Mouse (Mus musculus): ENCODE measurements around the gene Fam131b. TPM values are rescaled to one million over a fixed set of nuclear protein-coding genes. Genes with fewer than 3 reads are reported as not detected.

Gene Fam131b
- polyA plus RNA-seq, 1 experiment from 2014 or later: 4.0 TPM

- Histone ChIP-seq H3K4me2 (no peak overlapping the region), H3K27me3 (no peaks in the 10 kb centered on the region), H3K9ac (no peak overlapping the region), H3K27ac (no peak overlapping the region), H3K4me1 (no peaks in the 10 kb centered on the region), H3K4me3 (no peak overlapping the region), H3K36me3 (ENCODE audit: poor library complexity, severe bottlenecking) (peaks cover 42% of the 10 kb centered on the region), H3K9me3 (replicated peaks) (no peaks in the 10 kb centered on the region)
- ATAC-seq: no peak
- WGBS: 50% methylated on average over 1 of the region's 1 CpGs
Observed at GRCm38 (mm10) chr6:42362497-42362896, 38.1 kb upstream of the Fam131b start.

DNA sequence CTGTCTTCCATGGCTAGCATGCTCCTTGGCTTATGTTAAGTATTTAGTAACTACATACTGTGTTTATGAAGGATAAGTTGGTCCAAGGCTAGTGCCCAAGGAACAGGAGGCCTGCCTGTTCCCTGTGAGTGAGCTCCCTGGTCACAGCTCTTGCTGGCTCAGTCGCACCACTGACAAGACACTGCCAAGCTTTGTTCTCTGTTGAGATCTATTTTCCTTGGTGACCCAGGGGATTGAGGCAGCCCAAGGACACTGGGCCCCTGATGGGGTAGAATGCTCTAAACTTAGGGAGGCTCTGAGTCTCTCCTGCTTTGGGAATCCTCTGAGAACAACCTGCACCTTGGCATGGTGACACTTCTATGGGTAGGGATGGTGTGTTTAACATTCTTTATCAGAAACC, 37.6 kb upstream of the Fam131b start:
- H3K4me3 ChIP-seq: no peak overlapping the region
- no peak overlapping the region for H3K9ac ChIP-seq
- no peaks in the 10 kb centered on the region for H3K9me3 ChIP-seq (replicated peaks)
- H3K36me3 ChIP-seq (ENCODE audit: poor library complexity, severe bottlenecking): peaks cover 46% of the 10 kb centered on the region
- ATAC-seq: no peak
- H3K4me2 ChIP-seq: no peak overlapping the region
- H3K27ac ChIP-seq: no peak overlapping the region
- 77% methylated on average over 1 of the region's 1 CpGs for WGBS
- no peaks in the 10 kb centered on the region for H3K27me3 ChIP-seq
- no peaks in the 10 kb centered on the region for H3K4me1 ChIP-seq

DNA sequence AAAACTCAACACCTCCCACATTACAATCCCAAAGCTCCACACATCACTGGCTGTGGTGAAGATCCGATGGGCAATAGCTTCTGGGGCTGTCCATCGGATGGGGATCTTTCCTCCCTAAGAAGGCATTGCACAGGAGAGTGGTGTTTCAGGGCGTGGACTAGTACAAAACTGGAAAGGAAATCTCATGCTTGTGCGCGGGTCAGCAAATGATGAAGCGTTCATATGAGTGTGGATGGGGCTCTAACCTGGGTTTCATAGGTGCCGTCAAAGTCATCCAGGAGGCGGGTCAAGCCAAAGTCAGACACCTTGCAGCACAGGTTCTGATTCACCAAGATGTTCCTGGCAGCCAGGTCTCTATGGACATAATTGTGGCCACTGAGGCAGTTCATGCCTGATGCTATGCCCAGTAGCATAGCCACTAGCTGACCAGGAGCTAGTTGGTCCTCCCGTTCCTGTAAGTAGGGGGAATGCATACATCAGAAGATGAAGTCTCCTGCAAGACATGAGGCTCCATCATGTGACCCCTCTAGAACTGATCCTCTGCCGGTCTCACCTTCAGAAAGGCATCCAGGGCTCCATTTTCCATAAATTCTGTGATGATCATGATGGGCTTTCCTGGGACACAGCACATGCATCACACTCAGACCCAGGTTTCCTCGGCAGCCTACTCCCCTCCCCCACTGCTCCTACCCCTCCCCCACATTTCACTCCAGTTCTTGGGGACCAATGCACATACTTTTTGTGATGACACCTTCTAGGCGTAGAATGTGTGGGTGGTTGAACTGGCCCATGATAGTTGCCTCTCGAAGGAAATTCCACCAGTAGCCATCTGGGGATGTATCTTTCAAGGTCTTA, 36.8 kb upstream of the Fam131b start:
- Histone ChIP-seq H3K9me3 (replicated peaks) (no peaks in the 10 kb centered on the region), H3K27me3 (no peaks in the 10 kb centered on the region), H3K36me3 (ENCODE audit: poor library complexity, severe bottlenecking) (peaks cover 54% of the 10 kb centered on the region), H3K4me3 (no peak overlapping the region), H3K4me1 (no peaks in the 10 kb centered on the region), H3K4me2 (no peak overlapping the region), H3K27ac (no peak overlapping the region), H3K9ac (no peak overlapping the region)
- 96% methylated on average over 13 of the region's 13 CpGs for WGBS
- no peak for ATAC-seq

- 92% methylated on average over 6 of the region's 6 CpGs for WGBS
- H3K4me1 ChIP-seq: no peaks in the 10 kb centered on the region
- H3K27ac ChIP-seq: no peak overlapping the region
- H3K9ac ChIP-seq: no peak overlapping the region
- no peak for ATAC-seq
- no peaks in the 10 kb centered on the region for H3K27me3 ChIP-seq
- H3K9me3 ChIP-seq (replicated peaks): no peaks in the 10 kb centered on the region
- H3K4me3 ChIP-seq: no peak overlapping the region
- no peak overlapping the region for H3K4me2 ChIP-seq
- peaks cover 60% of the 10 kb centered on the region for H3K36me3 ChIP-seq (ENCODE audit: poor library complexity, severe bottlenecking)
Observed at GRCm38 (mm10) chr6:42360231-42360840, 35.9 kb upstream of the Fam131b start.

DNA sequence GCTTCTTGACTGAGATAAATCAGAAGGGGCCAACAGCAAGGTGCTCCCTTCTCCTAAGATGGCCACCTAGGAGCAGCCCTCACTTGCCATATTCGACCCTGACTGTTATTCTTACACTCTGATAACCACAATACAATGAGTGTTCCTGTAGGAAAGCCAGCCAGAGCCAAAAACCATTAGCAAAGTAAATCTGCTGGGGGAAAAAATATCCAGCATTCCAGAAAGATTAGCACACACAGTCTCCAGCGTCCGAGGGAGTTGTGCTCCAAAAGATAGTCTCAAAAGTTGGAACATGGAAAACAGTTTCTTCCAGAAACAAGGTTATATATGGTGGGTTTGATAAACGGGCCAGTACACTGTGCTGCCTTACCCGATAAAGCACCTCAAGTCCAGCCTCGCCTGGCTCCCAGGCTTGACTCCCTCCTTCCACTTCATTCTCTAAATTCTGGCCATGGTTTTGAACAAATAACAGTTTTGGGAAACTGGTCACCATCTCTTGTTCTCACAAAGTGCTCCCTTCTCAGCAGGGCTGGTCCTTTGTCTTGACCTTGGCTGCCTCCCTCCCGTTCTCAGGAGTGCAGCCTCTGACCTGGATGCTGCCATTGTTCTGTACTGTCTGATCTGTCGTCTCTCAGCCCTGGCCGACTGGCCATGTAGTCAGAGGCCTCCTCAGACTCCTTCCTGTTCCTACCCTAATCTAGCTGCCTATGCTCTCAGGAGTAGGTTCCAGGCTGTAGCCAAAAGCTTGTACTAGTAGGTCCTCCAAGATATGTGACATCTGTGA, 35.1 kb upstream of the Fam131b start:
- Histone ChIP-seq H3K4me2 (no peak overlapping the region), H3K27ac (no peak overlapping the region), H3K9me3 (replicated peaks) (no peaks in the 10 kb centered on the region), H3K27me3 (no peaks in the 10 kb centered on the region), H3K4me1 (peaks cover 5% of the 10 kb centered on the region), H3K4me3 (no peak overlapping the region), H3K36me3 (ENCODE audit: poor library complexity, severe bottlenecking) (peaks cover 64% of the 10 kb centered on the region), H3K9ac (no peak overlapping the region)
- ATAC-seq: no peak
- WGBS: 76% methylated on average over 9 of the region's 9 CpGs

GRCm38 (mm10) chr6:42358901-42359300, 34.5 kb upstream of the Fam131b start:
- 93% methylated on average over 12 of the region's 12 CpGs for WGBS

GRCm38 (mm10) chr6:42357901-42358300, 33.5 kb upstream of the Fam131b start:
- no peak overlapping the region for H3K4me3 ChIP-seq

More at GRCm38 (mm10) chr6:42358901-42359300, 34.5 kb upstream of the Fam131b start:
- Histone ChIP-seq H3K4me1 (peaks cover 12% of the 10 kb centered on the region), H3K27ac (no peak overlapping the region), H3K9me3 (replicated peaks) (no peaks in the 10 kb centered on the region), H3K36me3 (ENCODE audit: poor library complexity, severe bottlenecking) (peaks cover 64% of the 10 kb centered on the region), H3K9ac (no peak overlapping the region), H3K4me3 (no peak overlapping the region), H3K4me2 (no peak overlapping the region), H3K27me3 (no peaks in the 10 kb centered on the region)
- ATAC-seq: no peak

GRCm38 (mm10) chr6:42356913-42357312, 32.5 kb upstream of the Fam131b start:
- Histone ChIP-seq H3K9me3 (replicated peaks) (no peaks in the 10 kb centered on the region), H3K4me3 (no peak overlapping the region), H3K9ac (no peak overlapping the region), H3K4me2 (no peak overlapping the region), H3K27ac (no peak overlapping the region), H3K4me1 (peaks cover 25% of the 10 kb centered on the region), H3K36me3 (ENCODE audit: poor library complexity, severe bottlenecking) (peaks cover 79% of the 10 kb centered on the region), H3K27me3 (no peaks in the 10 kb centered on the region)
- 92% methylated on average over 5 of the region's 5 CpGs for WGBS
- ATAC-seq: no peak

More at GRCm38 (mm10) chr6:42357901-42358300, 33.5 kb upstream of the Fam131b start:
- Histone ChIP-seq H3K9ac (no peak overlapping the region), H3K4me1 (peaks cover 21% of the 10 kb centered on the region), H3K9me3 (replicated peaks) (no peaks in the 10 kb centered on the region), H3K27me3 (no peaks in the 10 kb centered on the region), H3K4me2 (no peak overlapping the region), H3K36me3 (ENCODE audit: poor library complexity, severe bottlenecking) (peaks cover 71% of the 10 kb centered on the region), H3K27ac (no peak overlapping the region)
- no peak for ATAC-seq
- WGBS: 68% methylated on average over 6 of the region's 6 CpGs

- peaks cover 79% of the 10 kb centered on the region for H3K36me3 ChIP-seq (ENCODE audit: poor library complexity, severe bottlenecking)
- peaks cover 34% of the 10 kb centered on the region for H3K4me1 ChIP-seq
- no peak overlapping the region for H3K4me2 ChIP-seq
- H3K9ac ChIP-seq: no peak overlapping the region
- no peaks in the 10 kb centered on the region for H3K27me3 ChIP-seq
- no peaks in the 10 kb centered on the region for H3K9me3 ChIP-seq (replicated peaks)
- WGBS: 92% methylated on average over 13 of the region's 13 CpGs
- H3K4me3 ChIP-seq: no peak overlapping the region
- no peak for ATAC-seq
- no peak overlapping the region for H3K27ac ChIP-seq
Observed at GRCm38 (mm10) chr6:42355794-42356600, 31.6 kb upstream of the Fam131b start.

DNA sequence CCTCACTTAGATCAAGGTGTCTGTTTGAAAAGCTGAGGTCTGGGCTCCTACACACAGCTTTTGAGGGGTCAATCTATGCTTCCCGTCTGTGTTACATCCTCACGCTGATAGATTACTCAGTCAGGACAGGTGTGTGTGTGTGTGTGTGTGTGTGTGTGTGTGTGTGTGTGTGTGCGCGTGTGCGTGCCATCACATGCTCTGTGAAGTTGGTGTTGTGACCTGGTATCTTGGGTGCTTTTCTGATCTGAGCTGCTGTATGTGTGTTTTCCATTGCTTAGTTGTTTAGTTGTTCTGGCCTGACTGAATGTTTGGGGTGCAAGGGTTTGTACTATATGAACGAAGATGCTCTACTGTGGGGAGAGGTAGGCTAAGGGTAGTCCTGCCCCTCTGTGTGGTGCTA, 30.9 kb upstream of the Fam131b start:
- H3K27me3 ChIP-seq: no peaks in the 10 kb centered on the region
- no peak for ATAC-seq
- WGBS: 90% methylated on average over 6 of the region's 6 CpGs
- peaks cover 40% of the 10 kb centered on the region for H3K4me1 ChIP-seq
- H3K9ac ChIP-seq: no peak overlapping the region
- peaks cover 73% of the 10 kb centered on the region for H3K36me3 ChIP-seq (ENCODE audit: poor library complexity, severe bottlenecking)
- no peak overlapping the region for H3K4me3 ChIP-seq
- H3K9me3 ChIP-seq (replicated peaks): no peaks in the 10 kb centered on the region
- no peak overlapping the region for H3K27ac ChIP-seq
- no peak overlapping the region for H3K4me2 ChIP-seq

All from forebrain, embryonic 13.5 days (tissue).